Mouse (Mus musculus): ENCODE results near the gene Shc3. TPM values are rescaled to one million over a fixed set of nuclear protein-coding genes. Genes with fewer than 3 reads are reported as not detected.

Shc3 gene
- polyA plus RNA-seq (2012; rRNA removed) = 0.21 and 0.31 TPM in 2 replicates

DNA sequence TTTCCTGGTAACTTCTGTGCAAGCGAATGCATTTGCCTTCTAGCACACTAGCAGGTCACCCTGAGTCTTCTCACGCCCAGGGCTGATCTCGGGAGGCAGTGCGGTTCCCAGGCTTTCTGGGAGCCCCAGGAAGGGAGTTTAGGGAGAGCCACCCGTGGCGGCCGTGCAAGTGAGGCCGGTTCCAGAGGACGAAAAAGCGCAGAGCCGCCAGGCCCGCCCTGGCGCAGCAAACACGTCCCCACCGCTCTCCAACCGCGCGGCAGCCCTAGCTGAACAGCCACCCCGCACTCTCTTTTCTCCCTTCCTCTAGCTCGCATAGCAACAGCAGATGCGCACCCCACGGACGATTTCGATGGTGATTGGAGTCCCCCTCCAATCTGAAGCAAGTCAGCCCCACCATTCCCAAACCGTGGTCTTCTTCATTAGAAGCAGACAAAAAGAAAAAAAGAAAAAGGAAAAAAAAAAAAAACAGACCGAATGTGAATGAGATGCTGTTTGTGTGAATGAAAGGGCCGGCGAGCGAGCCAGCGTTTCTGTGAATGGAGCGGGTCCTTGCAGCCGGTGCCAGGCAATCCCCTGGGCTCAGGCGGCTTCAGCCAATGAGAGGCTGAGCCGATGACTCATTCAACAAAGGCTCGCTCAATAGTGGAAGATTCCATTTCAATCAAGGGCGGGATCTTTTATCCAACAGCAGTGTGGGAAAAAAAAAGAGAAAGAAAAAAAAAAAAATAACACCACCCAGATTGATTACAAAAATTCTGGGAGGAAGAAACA is at the start of gene Shc3:
Shc3 (minus strand) TSS at position 509 of the 774 bp plus-strand sequence.
- DNase-seq (ENCODE audit: low spot score) = no peak

DNA sequence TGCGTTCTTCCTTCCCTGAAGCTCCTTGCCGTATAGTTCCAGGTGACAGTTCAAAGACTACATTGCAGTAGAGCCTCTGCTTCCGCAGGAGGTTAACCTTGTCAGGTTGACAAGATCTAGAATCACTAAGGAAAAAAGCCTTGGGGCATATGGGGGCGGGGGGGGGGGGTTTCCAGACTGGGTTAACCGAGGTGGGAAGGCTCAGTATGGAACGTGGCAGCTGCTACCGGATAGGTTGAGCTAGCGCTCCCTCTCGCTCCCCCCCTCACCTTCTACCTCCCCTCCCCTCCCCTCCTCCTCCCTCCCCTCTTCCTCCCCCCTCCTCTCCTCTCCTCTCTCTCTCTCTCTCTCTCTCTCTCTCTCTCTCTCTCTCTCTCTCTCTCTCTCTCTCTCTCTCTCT is 49.4 kb upstream of the Shc3 start:
- DNase-seq (ENCODE audit: low spot score) = no peak

DNA sequence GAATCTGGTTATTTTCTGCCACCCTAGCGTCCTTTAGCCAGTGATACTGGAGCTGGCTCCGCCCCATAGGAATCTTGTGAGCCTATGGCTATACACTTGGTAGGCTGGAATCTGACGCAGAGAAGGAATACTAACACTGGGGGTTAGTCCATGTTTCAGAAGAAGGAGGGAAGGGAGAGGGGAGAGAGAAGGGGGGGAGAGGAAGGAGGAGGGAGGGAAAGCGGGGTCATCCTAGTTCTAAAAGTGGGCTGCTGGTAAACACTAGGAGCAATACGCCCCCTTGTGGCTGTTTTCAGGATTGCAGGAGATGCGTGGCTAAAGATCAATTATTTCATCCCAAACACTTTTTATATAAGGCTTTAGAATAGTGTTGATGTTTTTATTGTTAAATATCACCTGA is 48.6 kb upstream of the Shc3 start:
- no peak for DNase-seq (ENCODE audit: low spot score)

DNA sequence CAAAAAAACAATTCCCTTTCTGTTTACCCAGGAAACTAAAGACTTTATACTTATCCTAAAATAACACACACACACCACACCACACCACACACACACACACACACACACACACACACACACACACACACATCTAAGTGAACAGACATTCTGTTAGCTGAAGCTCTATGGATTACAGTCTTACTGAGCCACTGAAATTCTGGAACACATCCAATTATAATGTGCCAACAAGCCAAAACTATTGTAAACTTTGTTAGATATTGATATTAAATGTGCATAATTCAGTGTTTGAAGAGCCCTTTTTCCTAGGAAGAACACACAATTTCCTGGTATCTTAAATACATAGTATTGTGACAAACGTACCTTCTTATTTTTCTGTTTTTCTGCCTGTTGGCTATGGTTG is 48.1 kb upstream of the Shc3 start:
- no peak for DNase-seq (ENCODE audit: low spot score)

DNA sequence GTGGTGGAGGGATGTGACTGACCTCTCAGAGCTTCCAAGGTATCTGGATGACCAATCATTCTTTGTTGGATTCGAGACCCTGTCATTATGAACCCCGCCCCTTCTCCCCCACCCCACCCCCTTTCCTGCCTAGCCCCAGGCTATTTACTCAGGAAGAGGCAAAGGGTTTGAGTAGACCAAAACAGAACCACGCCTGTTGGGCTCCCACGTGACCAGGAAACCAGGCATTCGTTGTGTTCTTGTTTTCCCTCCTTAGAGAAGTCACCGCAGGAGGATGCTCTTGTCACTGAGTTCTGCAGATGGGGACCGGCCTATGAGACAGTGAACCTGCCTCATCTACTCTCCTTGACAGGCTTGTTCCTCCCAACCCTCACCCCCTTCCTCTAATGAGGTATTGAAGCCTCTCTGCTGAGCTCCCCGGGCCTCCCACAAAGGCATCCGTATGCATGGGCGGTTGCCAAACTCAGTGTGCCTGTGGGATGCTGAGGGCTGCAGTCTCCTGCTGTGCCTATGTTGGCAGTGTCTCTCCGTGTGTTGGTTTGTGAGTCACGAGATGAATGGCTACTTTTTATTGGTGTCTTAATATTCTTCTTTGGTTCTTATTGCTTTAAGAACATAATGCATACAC is 47.3 kb upstream of the Shc3 start:
- DNase-seq (ENCODE audit: low spot score) = no peak

DNA sequence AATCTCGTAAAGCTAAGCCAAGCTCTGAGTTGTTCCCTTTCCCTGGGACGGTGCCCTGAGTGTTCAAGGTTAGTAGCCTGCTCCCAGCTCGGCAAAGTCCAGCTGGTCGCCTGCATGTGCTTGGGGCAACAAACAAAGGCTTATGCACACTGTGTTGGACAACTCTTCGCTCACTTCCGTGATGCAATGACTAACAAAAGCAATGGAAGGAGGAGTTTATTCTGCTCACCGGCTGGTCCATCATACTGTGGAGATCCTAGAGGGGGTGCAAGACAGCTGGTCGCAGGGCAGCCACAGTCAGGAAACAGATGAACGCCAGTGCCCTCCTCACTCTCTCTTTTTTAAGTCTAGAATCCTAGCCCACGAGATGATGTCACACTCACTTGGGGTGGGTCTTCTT is 46.6 kb upstream of the Shc3 start:
- no peak for DNase-seq (ENCODE audit: low spot score)

DNA sequence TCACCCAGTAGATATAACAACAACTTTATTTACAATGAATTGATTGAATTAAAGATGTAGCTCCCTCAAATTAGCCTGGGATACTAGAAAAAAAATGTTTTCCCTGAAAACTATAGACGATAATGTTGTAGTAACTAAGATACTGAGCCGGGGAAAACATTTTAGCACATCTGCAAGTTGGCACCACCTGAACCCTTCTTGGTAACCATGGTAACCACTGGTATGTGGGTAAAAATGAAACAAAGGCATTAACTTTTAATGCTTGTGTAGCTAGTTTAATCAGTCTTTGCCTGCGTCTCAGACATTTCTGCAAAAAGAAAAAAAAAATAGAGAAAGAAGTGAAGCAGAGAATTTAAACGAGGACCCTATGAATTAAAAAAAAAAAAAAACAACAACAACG is 42.3 kb upstream of the Shc3 start:
- DNase-seq (ENCODE audit: low spot score) = no peak

DNA sequence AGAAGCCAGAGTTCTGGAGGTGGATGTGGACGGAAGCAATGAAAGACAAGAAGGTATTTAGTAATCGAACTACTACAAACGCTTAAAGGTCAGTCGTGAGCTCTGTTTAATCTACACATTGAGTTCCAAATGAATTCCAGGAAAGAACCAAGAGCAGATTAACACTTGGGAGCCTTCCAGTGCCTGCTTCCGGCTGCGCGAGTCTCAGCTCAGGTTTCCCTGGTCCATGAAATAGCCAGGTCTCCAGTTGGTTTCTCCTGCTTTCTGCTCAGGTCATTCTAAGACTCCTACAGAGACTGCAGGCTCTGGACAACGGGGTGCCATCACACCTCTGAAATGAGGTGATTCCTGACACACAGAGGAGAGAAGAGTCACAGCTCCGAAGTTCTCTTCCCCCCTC is 41.8 kb upstream of the Shc3 start:
- no peak for DNase-seq (ENCODE audit: low spot score)

DNA sequence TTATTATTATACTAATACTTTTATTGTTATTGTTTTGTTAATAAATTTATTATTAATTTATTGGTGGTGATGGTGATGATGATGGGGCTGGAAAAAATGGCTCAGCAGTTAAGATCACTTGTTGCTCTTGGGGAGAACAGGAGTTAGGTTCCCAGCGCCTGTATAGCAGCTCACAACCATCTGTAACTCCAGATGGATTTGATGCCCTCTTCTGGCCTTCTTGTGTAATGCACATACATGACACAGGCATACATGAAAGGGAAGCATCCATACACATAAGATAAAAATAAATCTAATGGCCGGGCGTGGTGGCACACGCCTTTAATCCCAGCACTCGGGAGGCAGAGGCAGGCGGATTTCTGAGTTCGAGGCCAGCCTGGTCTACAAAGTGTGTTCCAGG is 40.0 kb upstream of the Shc3 start:
- DNase-seq (ENCODE audit: low spot score) = no peak

DNA sequence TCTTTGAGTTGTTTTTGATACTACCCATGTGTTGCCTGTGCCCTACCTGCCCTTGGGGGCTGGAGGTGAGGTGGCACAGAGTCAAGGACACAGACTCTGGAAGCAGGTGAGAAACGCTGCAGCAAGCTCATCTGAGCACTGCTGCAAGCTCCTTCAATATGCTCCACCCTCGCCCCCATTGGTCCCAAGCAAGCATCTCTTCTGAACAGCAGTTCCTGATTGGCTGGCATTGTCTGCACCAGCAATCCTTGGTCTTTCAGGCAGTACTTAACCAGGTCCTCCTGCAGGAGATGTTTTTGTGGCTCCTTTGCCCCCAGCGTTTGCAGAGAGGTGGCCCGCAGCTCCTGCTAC is 34.6 kb upstream of the Shc3 start:
- no peak for DNase-seq (ENCODE audit: low spot score)

DNA sequence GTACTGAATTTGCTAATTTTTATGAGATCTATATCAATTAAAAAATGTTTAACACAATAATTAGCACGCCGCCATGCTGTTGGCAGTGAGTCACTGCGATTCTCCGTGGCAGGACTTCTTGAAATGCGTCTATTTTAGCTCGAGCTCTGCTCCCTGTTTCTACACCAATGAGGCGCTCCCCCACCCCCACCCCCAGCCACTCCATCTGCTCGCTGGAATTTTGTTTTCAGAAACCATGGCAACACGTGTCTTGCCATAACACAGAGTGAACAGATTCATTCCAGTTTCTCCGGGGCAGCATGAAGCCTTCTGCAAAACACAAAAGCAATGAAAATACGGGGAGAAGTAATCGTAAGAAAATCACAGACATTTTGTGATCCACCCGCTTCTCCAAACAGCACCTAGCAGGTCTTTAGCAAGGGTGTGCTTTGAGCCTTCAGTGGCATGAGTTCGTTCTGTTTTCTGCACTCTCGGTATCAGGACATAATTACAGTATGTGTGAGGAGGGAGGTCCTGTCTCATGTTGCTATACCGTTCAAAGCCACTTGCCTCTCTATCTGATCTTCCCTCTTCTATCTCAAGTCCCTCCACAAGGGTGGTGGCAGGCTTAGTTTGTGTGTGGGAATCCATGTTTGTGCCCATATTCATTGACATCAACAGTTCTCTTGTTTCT is 34.1 kb upstream of the Shc3 start:
- DNase-seq (ENCODE audit: low spot score) = no peak

DNA sequence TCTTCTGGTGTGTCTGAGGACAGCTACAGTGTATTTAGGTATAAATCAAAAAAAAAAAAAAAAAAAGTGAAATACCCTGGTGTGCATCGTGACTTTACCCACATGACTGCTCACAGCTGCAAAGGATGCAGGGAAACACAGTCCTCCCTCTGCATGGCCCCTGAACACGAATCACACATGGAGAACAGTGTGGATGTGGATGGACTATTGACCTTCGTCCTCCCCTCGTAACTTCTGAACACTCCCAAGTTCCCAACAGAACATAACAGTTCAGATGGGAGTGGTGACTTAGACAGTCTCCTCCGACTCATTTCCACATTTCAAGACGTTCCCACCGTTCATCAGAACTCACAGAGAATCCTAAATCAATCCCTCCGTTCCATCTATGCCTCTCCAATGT is 33.5 kb upstream of the Shc3 start:
- DNase-seq (ENCODE audit: low spot score) = no peak

DNA sequence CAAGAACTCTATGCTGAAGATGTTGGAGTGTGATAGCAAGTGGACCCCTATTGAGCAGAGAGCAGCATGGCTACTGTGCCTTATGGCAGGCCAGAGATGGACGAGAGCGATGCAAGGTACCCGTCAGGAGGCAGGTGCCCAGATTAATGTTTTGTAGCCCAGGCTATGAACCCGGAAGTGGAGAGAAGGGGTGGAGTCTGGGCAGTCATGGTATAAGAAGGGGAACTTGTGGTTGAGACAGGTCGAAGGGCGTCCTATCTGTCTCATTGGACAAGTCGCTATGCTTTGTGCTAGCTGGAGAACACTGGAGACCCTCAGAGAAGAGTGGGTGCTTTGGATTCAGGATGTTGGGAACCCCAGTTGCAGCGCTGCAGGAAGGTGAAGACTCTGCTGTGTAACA is 30.9 kb upstream of the Shc3 start:
- no peak for DNase-seq (ENCODE audit: low spot score)

DNA sequence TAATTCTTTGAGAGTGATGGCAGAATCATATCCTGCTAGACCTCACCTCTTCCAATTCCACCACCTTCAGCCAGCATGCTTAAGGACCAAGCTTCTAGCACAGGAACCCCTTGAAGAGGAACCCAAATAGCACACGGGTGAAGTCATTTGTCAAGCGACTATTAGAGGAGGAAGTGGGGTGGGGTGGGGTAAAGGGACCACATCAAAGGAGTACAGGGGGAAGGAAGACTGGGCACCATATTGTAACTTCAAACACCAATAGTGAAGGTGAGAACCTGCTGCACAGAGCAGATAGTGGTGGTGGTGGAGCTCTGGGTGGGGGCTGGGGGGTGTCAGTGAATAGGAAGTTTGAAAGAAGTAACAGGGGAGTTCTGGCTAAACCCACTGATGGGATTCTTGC is 28.8 kb upstream of the Shc3 start:
- DNase-seq (ENCODE audit: low spot score) = no peak

DNA sequence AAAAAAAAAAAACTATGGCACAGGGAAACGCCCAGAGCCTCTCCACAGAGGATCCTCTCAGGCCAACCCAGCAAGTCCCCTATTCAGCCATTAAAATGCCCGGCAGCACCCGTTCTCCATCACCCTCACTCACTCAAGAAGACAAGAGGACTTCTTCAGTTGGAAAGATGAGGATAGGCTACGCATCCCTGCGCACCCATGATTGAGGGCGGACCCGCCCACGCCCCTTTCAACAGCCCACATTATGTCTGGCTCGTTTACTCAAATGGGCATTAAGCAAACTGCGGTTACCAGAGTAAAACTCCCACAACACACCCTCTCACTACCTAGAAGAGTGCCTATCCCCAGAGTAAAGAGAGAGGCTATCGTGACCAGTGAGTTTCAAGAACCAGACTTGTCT is 26.2 kb upstream of the Shc3 start:
- DNase-seq (ENCODE audit: low spot score) = no peak

DNA sequence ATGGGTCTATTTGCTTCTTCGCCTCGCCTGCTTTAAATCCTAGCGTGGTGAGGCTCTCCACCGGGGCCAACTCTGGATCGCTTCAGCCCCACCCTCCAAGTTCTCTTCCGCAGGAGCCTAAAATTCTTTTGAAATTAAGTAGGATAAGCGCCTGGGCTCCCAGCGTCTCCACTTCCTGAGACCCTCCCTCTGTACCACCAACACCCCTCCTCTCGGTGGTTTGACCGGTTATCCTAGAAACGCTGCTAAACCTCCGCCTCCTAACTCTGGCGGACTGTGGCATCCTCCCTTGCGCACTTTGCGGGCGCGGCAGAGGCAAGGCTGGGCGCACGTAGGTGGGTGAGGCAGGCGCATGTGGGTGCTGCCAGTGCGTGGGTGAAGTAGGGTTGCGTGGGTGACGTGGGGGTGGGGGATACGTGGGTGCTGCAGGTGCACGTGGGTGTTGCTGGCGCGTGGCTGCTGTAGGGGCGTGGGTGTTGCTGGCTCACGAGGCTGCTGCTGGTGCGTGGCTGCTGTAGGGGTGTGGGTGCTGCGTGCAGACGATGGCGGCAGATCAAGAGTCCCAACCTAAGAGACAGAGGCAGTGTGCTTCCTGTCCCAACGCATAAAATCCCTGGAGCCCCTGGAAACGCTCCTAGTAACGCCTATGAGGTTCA is 25.6 kb upstream of the Shc3 start:
- DNase-seq (ENCODE audit: low spot score) = no peak

DNA sequence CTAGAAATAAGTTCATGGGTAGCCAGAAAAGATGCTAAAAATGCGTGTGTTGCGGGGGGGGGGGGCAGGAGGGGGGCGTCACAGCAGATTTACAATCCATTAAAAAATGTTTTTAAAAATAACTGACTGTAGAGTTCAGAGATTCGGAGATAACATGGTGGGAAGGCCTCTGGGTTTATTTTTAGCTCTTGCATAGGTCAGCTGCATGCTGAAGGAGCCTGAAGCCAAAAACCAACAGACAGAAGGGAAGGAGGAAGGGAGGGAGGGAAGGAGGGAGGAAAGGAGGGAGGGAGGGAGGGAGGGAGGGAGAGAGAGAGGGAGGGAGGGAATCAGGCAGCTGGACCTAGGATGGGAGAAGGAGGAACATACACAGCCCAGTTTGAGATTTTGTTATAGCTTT is 18.8 kb upstream of the Shc3 start:
- no peak for DNase-seq (ENCODE audit: low spot score)

DNA sequence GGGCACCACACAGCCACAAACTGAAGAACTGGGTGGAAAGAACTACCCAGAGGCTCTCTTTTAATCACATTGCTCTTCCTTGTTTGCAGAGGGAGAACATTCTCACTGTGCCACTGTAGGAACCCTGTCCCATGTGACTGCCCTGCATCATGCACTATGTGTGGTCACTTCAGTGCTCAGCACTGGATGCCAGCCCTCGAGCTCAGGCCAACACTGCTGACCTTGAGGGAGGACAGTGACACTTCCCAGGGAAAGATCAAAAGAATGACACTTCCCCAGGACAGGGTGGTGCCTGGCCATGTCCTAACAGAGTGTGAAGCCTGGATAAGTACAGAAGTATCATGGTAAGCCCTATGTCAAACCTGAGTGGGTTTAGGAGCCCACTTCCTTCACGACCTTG is 13.0 kb upstream of the Shc3 start:
- DNase-seq (ENCODE audit: low spot score) = no peak

DNA sequence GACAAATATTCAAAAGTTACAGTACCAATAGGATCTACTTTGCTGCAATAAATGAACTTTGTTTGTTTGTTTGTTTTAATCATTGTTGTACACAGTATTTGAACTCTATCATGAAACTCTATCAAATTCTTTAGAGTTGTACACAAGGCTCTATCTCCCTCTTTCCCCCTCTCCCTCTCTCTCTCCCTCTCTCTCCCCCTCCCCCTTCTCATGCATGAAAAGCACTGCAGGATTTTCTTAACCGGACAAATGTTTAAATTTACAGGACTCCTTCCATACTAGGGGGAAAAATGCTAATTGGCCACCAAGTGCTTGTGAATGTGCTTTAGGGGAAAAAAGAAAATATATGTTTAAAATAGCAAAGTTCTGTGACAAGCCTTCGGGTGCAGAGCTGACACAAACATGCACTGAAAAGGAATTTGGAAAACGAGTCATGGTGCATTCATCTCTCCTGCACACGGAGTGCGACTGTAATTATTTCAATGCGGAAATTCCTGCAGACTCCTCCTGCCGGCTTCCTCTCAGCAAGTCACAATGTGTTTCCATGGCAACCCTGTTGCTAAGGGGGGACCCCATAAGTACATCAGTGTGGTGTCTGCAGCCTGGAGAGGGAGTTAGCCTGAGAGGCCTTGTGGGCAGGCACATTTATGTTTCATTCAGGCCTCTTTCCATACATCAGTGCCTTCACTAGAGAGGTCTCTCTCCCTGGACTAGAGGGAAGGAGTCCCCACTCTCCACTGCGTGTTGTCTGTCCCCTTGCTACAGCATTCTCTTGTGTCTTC is 11.2 kb upstream of the Shc3 start:
- no peak for DNase-seq (ENCODE audit: low spot score)

DNA sequence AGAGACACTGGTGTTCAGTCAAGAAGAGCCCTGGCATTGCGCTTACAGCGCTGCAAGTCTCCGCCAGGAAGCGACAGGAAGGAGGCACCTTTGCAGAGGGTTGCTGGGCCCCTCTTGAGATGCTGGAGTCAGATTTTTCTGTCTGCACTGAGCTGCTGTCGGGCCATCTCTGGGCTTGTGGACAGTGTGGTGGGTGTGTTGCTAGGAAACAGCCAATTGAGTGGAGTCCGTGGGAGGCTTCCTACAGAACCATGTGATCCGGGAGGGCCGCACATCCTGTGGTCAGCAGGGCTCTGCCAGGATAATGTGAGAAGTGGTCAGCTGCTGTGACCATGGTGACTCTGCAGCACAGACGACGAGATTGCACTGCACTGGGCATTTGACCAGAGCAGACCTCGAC is 4.6 kb upstream of the Shc3 start:
- no peak for DNase-seq (ENCODE audit: low spot score)

DNA sequence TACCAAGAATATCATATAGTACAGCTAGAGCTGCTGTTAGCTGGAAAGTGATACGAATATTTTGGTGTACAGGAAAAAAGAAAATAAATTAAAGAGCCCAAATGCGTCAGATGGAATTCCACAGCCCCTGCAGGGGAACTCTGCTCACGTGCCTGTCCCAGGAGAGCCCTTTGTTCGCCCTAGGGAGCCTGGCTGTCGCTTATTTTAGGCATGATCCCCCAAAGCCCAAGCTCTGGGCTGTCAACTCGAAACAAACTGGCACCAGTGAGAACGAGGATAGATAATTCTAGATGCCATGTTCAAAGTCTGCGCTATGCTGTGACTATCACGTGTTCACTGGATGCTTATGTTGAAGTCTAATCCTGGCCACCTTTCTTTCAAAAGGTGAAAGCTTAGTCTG is 892 bp upstream of the Shc3 start:
- DNase-seq (ENCODE audit: low spot score) = no peak

DNA sequence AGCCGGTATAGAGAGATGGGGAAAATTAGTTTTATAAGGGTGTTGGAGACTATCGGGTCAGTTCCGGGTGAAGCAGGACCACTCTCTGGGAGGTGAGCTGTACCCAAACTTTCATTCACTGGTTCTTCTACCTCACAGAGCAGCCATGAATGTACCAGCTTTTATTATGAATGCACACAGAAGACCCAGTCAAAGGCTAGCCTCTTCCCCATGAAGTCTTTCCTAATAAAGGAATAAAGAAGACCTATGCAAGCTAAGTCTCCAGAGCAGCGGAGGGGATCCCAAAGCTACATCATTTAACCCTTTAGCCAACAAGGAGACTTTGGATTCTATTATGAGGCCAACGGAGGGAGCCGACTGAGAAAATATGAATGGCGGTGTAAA is 458 bp upstream of the Shc3 start:
- no peak for DNase-seq (ENCODE audit: low spot score)
